Mouse (Mus musculus) gastrocnemius, postnatal 4 days (tissue): ENCODE data around the gene Denr. TPM values are rescaled to one million over a fixed set of nuclear protein-coding genes. Genes with fewer than 3 reads are reported as not detected.
A peak's percentile ranks its signal among the peaks of the same experiment; 100 is the strongest.

ENCODE experiments used
- DNase-seq, 2 experiments: peaks; one replicate each; pipeline ENCODE4 v3.0.0; 2021 to 2022; ENCODE audit warnings: low spot score in 2 of 2, mixed read lengths in 2 of 2
- long read RNA-seq, 2 experiments: library from polyadenylated mRNA; stranded (forward); transcript quantifications; one replicate each; pipeline ENCODE4 v2.0.0; 2021
- total RNA-seq, 2 experiments: library from RNA; stranded (reverse); gene quantifications; 2 replicates each; pipeline ENCODE4 v1.2.3; 2021

The Denr gene
- total RNA-seq: 10 to 100 TPM; 59.8 to 66.3 TPM
- long read RNA-seq, experiment 1, transcript Denr-201 (8 exons, 2,339 nt): major isoform, 42 of 49 reads
- long read RNA-seq, experiment 1, partial matches to known transcripts: 3 of 49 reads
- long read RNA-seq, experiment 1, other reads (novel, unspliced or antisense): 3 of 49 reads
- long read RNA-seq, experiment 2, transcript Denr-201 (8 exons, 2,339 nt): major isoform, 33 of 38 reads
- long read RNA-seq, experiment 2, partial matches to known transcripts: 2 of 38 reads
- long read RNA-seq, experiment 2, other reads (novel, unspliced or antisense): 3 of 38 reads

GRCm38 (mm10) chr5:123906976-123907630, at the start of gene Denr:
TSS of gene Denr (plus strand) at chr5:123907175.
- peak; percentile 100 for DNase-seq

DNA sequence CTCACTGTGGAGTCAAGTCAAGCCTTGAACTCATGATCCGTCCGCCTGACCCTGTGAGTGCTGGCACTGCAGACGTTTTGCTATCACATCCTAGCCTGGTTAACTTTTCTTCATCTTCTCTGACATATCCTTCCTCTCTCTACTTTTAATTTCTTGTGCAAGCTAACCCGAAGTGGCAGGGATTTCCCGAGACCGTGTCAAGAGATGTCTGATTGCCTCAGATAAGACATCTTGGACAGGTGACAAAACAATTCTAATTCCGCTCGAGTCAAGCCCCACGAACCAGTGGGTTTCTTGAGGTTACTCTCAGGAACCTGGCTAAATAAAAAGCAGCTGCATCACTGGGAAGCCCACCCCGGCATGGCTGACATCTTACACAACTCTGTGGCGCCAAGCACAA, 48.2 kb upstream of the Denr start:
- no peak for DNase-seq

- no peak for DNase-seq
Measured at GRCm38 (mm10) chr5:123862374-123863350, 44.3 kb upstream of the Denr start.

- no peak for DNase-seq
Measured at GRCm38 (mm10) chr5:123863934-123864333, 43.0 kb upstream of the Denr start.

- DNase-seq: no peak
Measured at GRCm38 (mm10) chr5:123865365-123865764, 41.6 kb upstream of the Denr start, which contains the start of gene Hcar2. TSS of gene Hcar2 (minus strand) at chr5:123865499.

DNA sequence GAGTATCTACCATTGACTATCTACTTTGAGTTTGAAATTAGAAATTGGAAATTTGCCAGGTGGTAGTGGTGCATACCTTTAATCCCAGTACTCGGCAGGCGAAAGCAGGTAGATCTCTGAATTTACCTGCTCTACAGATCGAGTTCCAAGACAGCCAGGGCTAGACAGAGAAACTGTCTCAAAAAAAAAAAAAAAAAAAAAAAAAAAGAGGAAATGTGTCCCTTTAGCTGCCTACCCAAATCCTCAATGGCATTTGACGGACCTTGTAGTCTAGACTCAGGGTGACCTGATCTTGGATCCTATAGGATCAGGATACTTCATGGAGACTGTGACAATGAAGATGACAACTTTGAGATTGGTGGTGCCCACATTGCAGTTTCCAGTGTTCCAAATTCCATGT, 40.5 kb upstream of the Denr start:
- no peak for DNase-seq

GRCm38 (mm10) chr5:123869615-123870014, 37.4 kb upstream of the Denr start:
- no peak for DNase-seq

- DNase-seq: no peak
Measured at GRCm38 (mm10) chr5:123874177-123874576, 32.8 kb upstream of the Denr start.

- no peak for DNase-seq
Measured at GRCm38 (mm10) chr5:123878056-123878455, 28.9 kb upstream of the Denr start.

DNA sequence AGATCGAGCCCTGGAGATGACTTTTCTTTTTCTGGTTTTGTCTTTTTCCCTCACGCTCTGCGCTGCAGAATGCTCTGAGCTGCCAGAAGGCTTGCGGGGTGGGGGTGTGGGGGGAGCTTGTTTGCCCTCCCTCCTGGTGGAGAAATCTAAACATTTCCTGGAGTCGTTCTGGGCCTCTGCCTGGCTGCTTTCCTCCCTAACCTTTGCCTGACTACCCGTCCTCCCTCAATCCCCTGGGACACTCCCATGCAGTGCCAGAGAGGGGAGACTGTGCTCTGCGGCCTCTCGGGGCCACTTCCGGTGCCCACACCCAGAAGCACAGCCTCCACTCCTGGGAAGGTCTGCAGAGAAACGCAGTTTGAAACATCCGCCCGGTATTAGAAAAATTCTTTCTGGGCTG, 27.0 kb upstream of the Denr start, which contains the start of gene Hcar1:
TSS of gene Hcar1 (minus strand) at position 93 of the 400 bp plus-strand sequence.
- DNase-seq: no peak

- DNase-seq: no peak
Measured at GRCm38 (mm10) chr5:123880778-123881177, 26.2 kb upstream of the Denr start.

DNA sequence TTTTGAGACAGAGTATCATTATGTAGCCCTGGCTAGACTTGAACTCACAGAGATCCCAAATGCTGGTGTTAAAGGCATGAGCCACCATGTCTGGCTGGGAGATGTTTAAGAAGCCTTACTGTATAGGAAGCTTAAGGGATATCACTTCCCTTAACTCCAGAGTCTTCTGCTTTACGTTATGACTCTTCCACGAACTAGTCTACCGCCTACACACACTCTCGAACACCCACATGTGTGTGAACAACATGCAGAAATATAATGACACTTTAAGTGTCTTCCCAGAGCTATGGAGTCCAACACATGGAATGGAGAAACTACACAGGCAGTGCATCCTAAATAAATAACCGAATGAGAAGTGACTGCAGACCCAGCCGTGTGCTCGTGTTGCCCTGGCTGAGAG, 23.1 kb upstream of the Denr start:
- DNase-seq: no peak

GRCm38 (mm10) chr5:123884332-123884731, 22.6 kb upstream of the Denr start:
- no peak for DNase-seq

DNA sequence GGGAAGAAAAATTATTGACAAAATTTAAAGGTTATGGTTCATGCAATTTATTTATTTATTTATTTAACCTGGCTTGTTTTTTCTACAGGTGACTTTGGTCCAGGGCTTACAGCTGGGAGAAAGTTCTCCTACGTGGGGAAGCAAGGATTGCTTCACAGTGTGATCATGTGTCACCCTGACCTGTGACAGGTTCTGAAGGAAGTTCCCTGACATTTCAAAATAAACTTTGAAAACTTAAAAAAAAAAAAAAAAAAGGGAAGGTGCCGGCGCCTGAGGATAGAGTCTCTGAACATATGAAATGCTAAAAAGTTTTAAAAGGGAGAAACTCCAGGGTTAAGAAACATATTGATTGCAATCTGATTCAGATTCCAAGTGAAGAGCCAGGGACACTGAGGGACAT, 20.6 kb upstream of the Denr start:
- DNase-seq: no peak

DNA sequence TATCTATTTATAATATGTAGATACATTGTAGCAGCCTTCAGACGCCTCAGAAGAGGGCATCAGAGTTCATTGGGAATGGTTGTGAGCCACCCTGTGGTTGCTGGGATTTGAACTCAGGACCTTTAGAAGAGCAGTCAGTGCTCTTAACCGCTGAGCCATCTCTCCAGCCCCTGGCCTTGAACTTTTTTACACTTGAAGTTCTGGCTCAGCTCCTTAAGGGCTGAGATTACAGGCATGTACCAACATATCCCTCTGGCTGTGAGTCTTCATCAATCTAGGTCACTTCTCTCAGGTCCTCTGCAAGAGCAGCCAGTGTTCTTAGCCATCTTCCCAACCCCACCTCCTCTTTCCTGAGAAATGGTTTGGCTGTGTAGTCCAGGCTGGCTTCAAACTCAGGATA, 16.7 kb upstream of the Denr start:
- DNase-seq: no peak

- DNase-seq: no peak
Measured at GRCm38 (mm10) chr5:123890987-123891386, 16.0 kb upstream of the Denr start.

- DNase-seq: no peak
Measured at GRCm38 (mm10) chr5:123891669-123892068, 15.3 kb upstream of the Denr start.

DNA sequence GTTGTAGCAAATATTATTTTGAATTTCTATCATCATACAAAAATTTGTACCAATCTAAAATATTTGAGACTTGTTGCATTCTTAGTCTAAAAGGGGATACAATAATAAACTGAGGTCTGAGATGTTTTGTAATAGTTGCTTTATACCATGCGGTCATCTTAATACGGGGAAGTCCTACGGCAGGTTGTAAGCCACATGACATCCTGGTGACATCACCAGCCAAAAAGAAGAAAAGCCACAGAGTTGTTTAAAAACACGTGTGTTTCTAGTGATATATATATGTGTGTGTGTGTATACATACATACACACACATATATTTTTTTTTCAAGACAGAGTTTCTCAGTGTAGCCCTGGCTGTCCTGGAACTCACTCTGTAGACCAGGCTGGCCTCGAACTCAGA, 13.5 kb upstream of the Denr start:
- no peak for DNase-seq

GRCm38 (mm10) chr5:123896395-123896794, 10.6 kb upstream of the Denr start:
- DNase-seq: no peak

DNA sequence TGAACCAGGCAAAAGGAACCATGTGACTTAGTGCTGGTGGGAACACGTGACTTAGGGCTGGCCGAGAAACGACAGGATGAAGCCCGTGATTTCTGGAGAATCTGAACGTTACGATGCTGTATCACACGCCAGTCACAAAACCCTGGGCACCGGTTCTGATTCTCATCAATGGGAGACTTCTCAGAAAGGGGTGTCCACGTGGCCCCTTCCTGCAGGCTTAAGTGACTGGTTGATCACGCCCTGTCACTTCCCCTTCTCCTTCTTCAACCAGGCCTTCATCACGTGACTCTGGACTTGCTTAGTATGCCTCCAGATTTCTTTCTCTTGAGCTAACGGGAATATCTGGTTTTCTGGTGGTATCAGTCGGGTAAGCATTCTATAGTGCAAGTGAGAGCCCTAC, 9.6 kb upstream of the Denr start:
- DNase-seq: no peak

DNA sequence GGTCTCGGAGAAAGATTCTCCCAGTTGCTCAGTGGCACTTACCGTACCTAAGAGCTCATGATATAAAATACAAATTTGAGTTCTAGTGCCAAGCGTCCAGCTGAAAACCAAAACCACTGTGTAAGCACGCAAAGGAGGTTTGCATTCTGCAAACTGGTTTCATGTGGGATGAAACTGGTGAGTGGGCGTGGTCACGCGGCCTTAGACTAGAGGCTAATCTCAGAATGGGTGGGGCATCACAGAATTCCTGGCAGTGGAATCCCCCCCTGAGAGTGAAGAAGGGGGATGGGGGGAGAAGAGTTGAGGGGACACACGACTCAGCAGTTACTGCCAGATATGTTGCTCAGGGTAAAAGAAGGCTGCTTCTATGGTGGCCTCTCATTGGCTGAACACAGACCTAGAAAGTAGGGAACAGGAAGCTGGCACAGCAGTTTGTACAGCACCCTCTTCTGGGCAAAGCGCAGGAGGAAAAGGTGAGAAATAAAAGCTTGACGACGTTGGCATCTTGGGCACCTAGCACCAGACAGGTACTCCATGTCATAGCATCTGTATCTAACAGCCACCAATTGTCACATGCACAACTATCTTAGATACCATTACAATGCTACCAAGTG, 2.8 kb upstream of the Denr start:
- no peak for DNase-seq
